Mouse (Mus musculus) lung, embryonic 16.5 days (tissue): Measurements from ENCODE around the gene Fndc8. TPM values are rescaled to one million over a fixed set of nuclear protein-coding genes. Genes with fewer than 3 reads are reported as not detected.

Source experiments
- ATAC-seq: fragments of 200-750 bp; cut with Nextera tagmentation; 2 replicates; pipeline ENCODE4 v1.8.0; 2017; ENCODE audit warnings: low read depth, mild to moderate bottlenecking, moderate library complexity
- H3K27ac ChIP-seq: fragments of 300-500 bp; sonication (generic); 2 replicates; pipeline ENCODE4 v1.5.1; 2014; ENCODE audit warnings: mild to moderate bottlenecking, control low read depth, low read length
- H3K27me3 ChIP-seq: fragments of 300-500 bp; sonication (generic); 2 replicates; pipeline ENCODE4 v1.6.1; 2014; ENCODE audit warnings: low read depth, low read length, mixed read lengths; ENCODE audit not compliant: control insufficient read depth, insufficient read depth
- H3K36me3 ChIP-seq: fragments of 300-500 bp; sonication (generic); 2 replicates; pipeline ENCODE4 v1.6.1; 2014; ENCODE audit warnings: low read length; ENCODE audit not compliant: control insufficient read depth, insufficient read depth
- H3K4me1 ChIP-seq: fragments of 300-500 bp; sonication (generic); replicated peaks from 2 replicates; pipeline ENCODE4 v1.6.1; 2014; ENCODE audit warnings: low read length, mixed read lengths; ENCODE audit not compliant: control insufficient read depth, insufficient read depth
- H3K4me2 ChIP-seq: fragments of 300-500 bp; sonication (generic); 2 replicates; pipeline ENCODE4 v1.6.1; 2014; ENCODE audit warnings: low read depth, low read length, control low read depth
- H3K4me3 ChIP-seq: fragments of 300-500 bp; sonication (generic); 2 replicates; pipeline ENCODE4 v1.5.1; 2014; ENCODE audit warnings: mild to moderate bottlenecking, low read length, control low read depth
- H3K9ac ChIP-seq: fragments of 300-500 bp; sonication (generic); 2 replicates; pipeline ENCODE4 v1.6.1; 2014; ENCODE audit warnings: low read length, control low read depth
- H3K9me3 ChIP-seq: fragments of 300-500 bp; sonication (generic); 2 replicates; pipeline ENCODE4 v1.6.1; 2016; ENCODE audit warnings: low read length; ENCODE audit not compliant: control insufficient read depth
- WGBS: fragments of 180-500 bp; shearing (Covaris S2); extraction: QIAGEN DNeasy Blood & Tissue Kit; methylation state at CpG from one replicate; pipeline ENCODE4 v1.1.7; 2014; 5-methylcytosine and 5-hydroxymethylcytosine counted together
- polyA plus RNA-seq: library from polyadenylated mRNA; unstranded; fragments of >200 nt; fragmentation: Nextera tagmentation; extraction: Ambion mirVana; gene quantifications from 2 replicates; pipeline ENCODE4 v1.2.1, GENCODE M21; 2015

The Fndc8 gene
- polyA plus RNA-seq, 1 experiment from 2014 or later, result 0.20 TPM

- ATAC-seq, result no peak
- Histone ChIP-seq H3K27ac (no peak overlapping the region), H3K4me2 (no peak overlapping the region), H3K9ac (no peak overlapping the region), H3K9me3 (no peaks in the 10 kb centered on the region), H3K27me3 (no peaks in the 10 kb centered on the region), H3K4me1 (no peaks in the 10 kb centered on the region), H3K4me3 (no peak overlapping the region), H3K36me3 (no peaks in the 10 kb centered on the region)
- WGBS, result 79% methylated on average over 7 of the region's 7 CpGs
Measured at GRCm38 (mm10) chr11:82852958-82853357, 39.0 kb upstream of the Fndc8 start.

- ATAC-seq, result no peak
- H3K9me3 ChIP-seq, result no peaks in the 10 kb centered on the region
- H3K27ac ChIP-seq, result no peak overlapping the region
- H3K4me3 ChIP-seq, result no peak overlapping the region
- H3K4me1 ChIP-seq, result no peaks in the 10 kb centered on the region
- no peak overlapping the region for H3K9ac ChIP-seq
- no peaks in the 10 kb centered on the region for H3K27me3 ChIP-seq
- H3K36me3 ChIP-seq, result no peaks in the 10 kb centered on the region
- WGBS, result 79% methylated on average over 6 of the region's 6 CpGs
- H3K4me2 ChIP-seq, result no peak overlapping the region
Measured at GRCm38 (mm10) chr11:82854111-82854510, 37.8 kb upstream of the Fndc8 start.

GRCm38 (mm10) chr11:82855327-82855973, 36.5 kb upstream of the Fndc8 start:
- no peaks in the 10 kb centered on the region for H3K36me3 ChIP-seq
- H3K27me3 ChIP-seq, result no peaks in the 10 kb centered on the region
- no peak overlapping the region for H3K27ac ChIP-seq
- no peaks in the 10 kb centered on the region for H3K9me3 ChIP-seq
- no peak overlapping the region for H3K4me3 ChIP-seq
- 70% methylated on average over 9 of the region's 9 CpGs for WGBS
- no peak overlapping the region for H3K9ac ChIP-seq
- H3K4me1 ChIP-seq, result no peaks in the 10 kb centered on the region
- no peak overlapping the region for H3K4me2 ChIP-seq
- ATAC-seq, result no peak

GRCm38 (mm10) chr11:82856032-82856431, 35.9 kb upstream of the Fndc8 start:
- Histone ChIP-seq H3K36me3 (no peaks in the 10 kb centered on the region), H3K27ac (no peak overlapping the region), H3K9ac (no peak overlapping the region), H3K27me3 (no peaks in the 10 kb centered on the region), H3K9me3 (no peaks in the 10 kb centered on the region), H3K4me3 (no peak overlapping the region), H3K4me1 (no peaks in the 10 kb centered on the region), H3K4me2 (no peak overlapping the region)
- ATAC-seq, result no peak
- WGBS, result 64% methylated on average over 10 of the region's 10 CpGs

- no peaks in the 10 kb centered on the region for H3K9me3 ChIP-seq
- H3K27ac ChIP-seq, result no peak overlapping the region
- no peaks in the 10 kb centered on the region for H3K27me3 ChIP-seq
- H3K4me3 ChIP-seq, result no peak overlapping the region
- no peaks in the 10 kb centered on the region for H3K4me1 ChIP-seq
- H3K4me2 ChIP-seq, result no peak overlapping the region
- no peak for ATAC-seq
- H3K9ac ChIP-seq, result no peak overlapping the region
- 61% methylated on average over 13 of the region's 13 CpGs for WGBS
- no peaks in the 10 kb centered on the region for H3K36me3 ChIP-seq
Measured at GRCm38 (mm10) chr11:82857307-82857848, 34.5 kb upstream of the Fndc8 start.

GRCm38 (mm10) chr11:82860759-82861158, 31.2 kb upstream of the Fndc8 start:
- WGBS, result 89% methylated on average over 6 of the region's 6 CpGs
- H3K4me1 ChIP-seq, result no peaks in the 10 kb centered on the region
- H3K36me3 ChIP-seq, result no peaks in the 10 kb centered on the region
- no peaks in the 10 kb centered on the region for H3K9me3 ChIP-seq
- H3K9ac ChIP-seq, result no peak overlapping the region
- ATAC-seq, result no peak
- H3K27me3 ChIP-seq, result no peaks in the 10 kb centered on the region
- no peak overlapping the region for H3K4me2 ChIP-seq
- no peak overlapping the region for H3K4me3 ChIP-seq
- H3K27ac ChIP-seq, result no peak overlapping the region

- no peak overlapping the region for H3K9ac ChIP-seq
- H3K4me1 ChIP-seq, result no peaks in the 10 kb centered on the region
- ATAC-seq, result no peak
- H3K4me3 ChIP-seq, result no peak overlapping the region
- H3K27me3 ChIP-seq, result no peaks in the 10 kb centered on the region
- no peaks in the 10 kb centered on the region for H3K36me3 ChIP-seq
- H3K4me2 ChIP-seq, result no peak overlapping the region
- 55% methylated on average over 8 of the region's 8 CpGs for WGBS
- H3K9me3 ChIP-seq, result no peaks in the 10 kb centered on the region
- no peak overlapping the region for H3K27ac ChIP-seq
Measured at GRCm38 (mm10) chr11:82861558-82861957, 30.4 kb upstream of the Fndc8 start.

- no peak overlapping the region for H3K27ac ChIP-seq
- no peak overlapping the region for H3K4me2 ChIP-seq
- no peak overlapping the region for H3K4me3 ChIP-seq
- 78% methylated on average over 9 of the region's 9 CpGs for WGBS
- no peaks in the 10 kb centered on the region for H3K36me3 ChIP-seq
- H3K9ac ChIP-seq, result no peak overlapping the region
- no peaks in the 10 kb centered on the region for H3K4me1 ChIP-seq
- no peaks in the 10 kb centered on the region for H3K27me3 ChIP-seq
- H3K9me3 ChIP-seq, result no peaks in the 10 kb centered on the region
- ATAC-seq, result no peak
Measured at GRCm38 (mm10) chr11:82862638-82863037, 29.3 kb upstream of the Fndc8 start.

- H3K9ac ChIP-seq, result no peak overlapping the region
- H3K27me3 ChIP-seq, result no peaks in the 10 kb centered on the region
- H3K9me3 ChIP-seq, result no peaks in the 10 kb centered on the region
- H3K4me2 ChIP-seq, result no peak overlapping the region
- no peak overlapping the region for H3K4me3 ChIP-seq
- H3K36me3 ChIP-seq, result no peaks in the 10 kb centered on the region
- WGBS, result 90% methylated on average over 2 of the region's 2 CpGs
- ATAC-seq, result no peak
- no peaks in the 10 kb centered on the region for H3K4me1 ChIP-seq
- H3K27ac ChIP-seq, result no peak overlapping the region
Measured at GRCm38 (mm10) chr11:82863059-82863458, 28.9 kb upstream of the Fndc8 start.
